Mouse (Mus musculus) cerebellum, postnatal 36 days (tissue): ENCODE results near the gene Taar7d.
"Not testable (repeated sequence)": the region's sequence is repeated elsewhere in the genome, so short reads cannot be mapped to it uniquely, and the experiment has no call there.

ENCODE experiments used
- DNase-seq, 2 experiments: peaks; one replicate each; pipeline ENCODE4 v3.0.0; 2021 to 2022; ENCODE audit warnings: mixed read lengths in 2 of 2

Taar7d gene

DNA sequence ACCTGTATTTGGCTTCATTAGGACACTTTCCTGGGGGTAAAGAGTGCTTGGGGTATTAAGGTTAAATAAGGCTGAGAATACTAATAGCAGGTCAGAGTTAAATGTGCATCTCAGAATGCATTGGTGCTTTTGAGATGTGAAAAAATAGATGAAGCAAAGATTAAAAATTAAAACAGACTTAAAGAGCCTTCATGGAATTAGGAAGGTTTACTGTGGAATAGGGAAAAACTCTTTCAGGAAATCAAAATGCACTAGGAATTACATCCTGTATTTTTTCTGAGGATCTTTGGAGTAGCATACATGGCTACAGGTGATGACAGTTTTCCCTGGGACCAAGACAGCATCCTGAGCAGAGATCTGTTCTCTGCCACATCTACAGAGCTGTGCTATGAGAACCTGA, at the start of gene Taar7d:
Taar7d (plus strand) TSS at position 301 of the 400 bp plus-strand sequence.
- no peak for DNase-seq

DNA sequence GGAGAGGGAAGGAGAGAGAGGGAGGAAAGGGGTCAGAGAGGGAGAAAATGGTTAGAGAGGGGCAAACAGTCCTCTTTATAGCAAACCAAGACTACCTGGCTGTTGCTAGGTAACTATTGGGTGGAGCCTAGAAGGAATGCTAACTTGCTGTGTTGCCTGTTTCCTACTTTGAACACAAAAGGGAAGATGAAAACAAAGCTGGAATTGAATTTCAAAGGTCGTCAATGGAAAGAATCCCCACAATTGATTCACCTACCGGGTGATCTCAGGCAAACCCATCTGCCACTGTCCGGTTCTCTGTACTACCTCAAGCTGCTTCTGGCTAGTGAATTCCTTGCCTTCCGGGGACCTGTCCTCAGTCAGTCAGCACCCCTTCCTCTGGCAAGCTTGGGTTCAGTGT, 49.1 kb upstream of the Taar7d start:
- no peak for DNase-seq

DNA sequence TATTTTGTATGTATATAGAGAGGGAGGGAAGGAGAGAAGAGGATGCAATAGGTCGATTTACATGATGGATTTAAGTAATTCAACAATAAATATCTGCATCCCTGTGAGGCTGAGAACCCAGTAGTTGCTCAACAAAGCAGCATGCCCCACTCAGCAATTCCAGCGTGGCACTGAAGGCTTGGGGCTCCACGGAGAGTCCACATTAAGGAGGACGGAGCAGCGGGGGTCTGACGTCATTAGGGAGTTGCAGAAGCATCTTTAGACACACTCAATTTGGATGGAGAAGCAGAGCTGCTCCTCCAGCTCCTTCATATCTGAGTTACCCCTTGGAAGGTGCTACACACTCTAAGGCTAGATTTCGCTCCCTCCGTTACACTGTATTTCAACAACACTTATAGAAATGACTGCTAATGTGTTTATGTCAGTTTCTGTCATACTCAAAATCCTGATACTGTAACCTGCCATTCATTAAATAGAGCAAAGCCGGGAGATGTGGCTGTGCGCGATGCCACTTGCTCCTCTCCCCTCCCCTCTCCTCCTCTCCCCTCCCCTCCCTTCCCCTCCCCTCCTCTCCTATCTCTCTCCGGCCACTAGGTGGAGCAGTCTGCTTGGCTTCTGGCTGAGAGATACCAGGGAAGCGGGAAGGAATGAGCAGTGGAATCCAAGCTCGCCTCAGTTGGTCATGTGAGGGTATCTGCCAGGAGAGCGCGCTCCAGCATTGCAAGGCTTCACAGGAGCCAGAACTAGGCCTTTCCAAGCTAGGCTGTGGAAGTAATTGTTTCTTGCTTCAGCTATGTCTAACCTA, 47.9 kb upstream of the Taar7d start:
- peak; percentile 62 to 63 for DNase-seq

DNA sequence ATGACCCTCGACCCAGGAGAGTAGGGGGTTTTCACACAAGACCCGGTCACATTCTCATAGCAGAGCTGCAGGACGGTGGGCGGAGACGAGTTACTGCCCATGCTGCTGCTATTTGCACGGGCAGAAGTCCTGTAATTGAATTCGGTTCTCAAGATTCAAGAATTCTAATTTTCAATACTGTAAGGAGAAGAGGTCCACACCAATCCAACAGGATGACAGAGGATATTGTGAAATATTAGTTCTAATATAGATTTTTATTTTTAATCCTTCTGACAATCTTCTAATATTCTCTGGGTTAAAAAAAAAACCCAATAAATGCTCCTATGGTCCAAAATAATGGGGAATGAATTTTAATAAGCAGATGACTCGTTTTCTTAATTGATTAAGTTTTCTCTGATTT, 41.5 kb upstream of the Taar7d start, which contains the start of gene Taar6:
Taar6 (minus strand) TSS at position 101 of the 400 bp plus-strand sequence.
- no peak for DNase-seq

DNA sequence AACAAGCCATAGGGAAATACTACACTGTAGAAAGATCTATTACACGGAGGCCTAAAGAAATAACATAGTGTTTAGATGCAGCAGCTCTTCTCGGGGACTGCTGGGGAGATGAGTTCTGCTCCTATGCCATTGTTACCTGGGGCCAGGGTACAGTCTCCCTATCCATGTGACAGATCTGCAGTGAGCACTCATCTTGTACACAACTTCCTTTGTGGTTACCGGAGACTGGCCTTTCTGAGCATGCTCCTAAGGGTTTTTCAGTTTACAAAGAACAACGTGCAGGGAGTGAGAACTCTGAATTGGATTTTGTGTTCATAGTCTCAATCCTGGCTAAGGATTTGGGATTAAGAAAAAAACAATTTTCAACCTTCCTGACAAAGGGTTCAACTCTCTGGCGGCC, 40.6 kb upstream of the Taar7d start:
- DNase-seq, result no peak

DNA sequence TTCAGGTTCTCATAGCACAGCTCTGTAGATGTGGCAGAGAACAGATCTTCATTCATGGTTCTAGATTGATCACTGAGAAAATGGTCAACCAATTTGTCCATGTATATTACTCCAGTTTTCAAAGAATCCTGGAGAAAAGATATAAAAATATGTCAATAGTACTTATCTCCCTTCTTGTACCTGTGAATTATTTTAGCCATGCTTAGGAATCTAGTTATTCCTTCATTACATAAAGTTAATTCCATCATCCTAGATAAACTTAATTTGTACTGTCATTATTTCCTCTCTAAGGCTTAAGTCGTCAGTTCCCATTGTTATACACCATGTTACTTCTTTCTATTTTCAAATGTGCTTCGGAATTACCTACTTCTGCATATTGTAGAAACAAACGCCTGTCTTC, 33.6 kb upstream of the Taar7d start, which contains the start of gene Taar7a:
Taar7a (minus strand) TSS at position 101 of the 400 bp plus-strand sequence.
- no peak for DNase-seq

DNA sequence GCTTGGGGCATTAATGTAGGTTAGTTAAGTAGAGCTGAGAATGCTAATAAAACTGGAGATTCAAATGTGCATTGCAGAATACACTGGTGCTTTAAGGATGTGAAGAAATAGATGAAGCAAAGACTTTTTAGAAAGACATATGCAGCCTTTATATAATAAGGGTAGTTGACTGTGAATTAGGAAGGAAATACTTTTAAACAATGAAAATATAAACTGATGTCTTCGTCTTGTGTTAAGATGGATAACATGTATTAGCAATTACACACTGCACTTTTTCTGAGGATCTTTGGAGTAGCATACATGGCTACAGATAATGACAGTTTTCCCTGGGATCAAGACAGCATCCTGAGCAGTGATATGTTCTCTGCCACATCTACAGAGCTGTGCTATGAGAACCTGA, 27.4 kb upstream of the Taar7d start, which contains the start of gene Taar7b:
Taar7b (plus strand) TSS at position 301 of the 400 bp plus-strand sequence.
- DNase-seq, result no peak

DNA sequence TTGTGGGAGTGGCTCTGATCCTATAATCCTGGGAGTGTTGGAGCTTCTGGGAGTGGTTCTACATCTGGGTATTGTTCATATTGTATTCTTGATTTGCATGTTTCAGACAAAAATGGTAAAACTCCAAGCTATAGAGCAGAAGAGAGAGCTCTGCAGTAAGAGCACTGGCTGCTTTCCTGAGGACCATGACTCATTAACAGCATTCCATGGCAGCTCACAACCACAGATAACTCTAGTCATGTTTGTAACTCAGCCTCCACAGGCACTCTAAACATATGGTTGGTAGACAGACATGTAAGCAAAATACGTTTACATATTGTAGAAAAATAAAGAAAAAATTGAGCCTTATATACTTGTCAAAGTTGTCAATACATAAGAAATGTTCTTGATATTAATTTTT, 20.6 kb upstream of the Taar7d start:
- DNase-seq, result no peak

DNA sequence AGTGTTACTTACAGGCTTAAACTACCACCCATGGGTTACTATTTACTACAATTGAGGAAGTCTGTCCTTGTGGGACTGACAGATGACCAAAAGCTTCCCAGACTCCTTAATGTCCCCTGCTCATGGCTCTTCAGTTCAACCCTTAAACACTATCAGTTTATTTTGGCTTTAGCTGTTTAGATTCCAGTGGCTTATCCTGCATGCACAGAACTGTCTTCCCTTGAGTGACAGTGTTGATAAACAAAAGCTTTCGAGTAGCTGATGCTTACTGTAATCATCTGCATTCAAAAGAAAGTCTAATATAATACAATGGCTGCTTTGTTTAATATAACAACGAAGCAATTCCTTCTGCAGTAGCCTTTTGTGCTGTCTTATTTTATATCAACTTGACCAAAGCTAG, 20.0 kb upstream of the Taar7d start:
- DNase-seq, result no peak

DNA sequence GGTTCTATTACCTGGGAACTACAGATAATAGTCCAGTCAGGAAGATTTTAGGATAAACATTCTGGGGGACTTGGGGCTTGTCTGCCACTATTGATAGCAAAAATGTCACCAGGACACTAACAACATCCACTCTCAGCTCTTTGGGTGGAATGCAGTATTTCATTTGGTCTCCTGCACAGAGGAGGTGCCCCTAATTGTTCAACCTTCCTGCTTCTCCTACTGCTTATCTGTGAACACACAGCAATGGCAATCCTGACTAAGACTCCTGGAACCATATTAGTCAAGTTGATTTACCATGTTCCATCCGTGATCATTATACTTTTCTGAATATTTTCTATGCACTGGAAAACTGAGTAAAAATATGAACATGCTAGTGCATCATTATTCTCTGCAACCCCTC, 18.9 kb upstream of the Taar7d start:
- no peak for DNase-seq

DNA sequence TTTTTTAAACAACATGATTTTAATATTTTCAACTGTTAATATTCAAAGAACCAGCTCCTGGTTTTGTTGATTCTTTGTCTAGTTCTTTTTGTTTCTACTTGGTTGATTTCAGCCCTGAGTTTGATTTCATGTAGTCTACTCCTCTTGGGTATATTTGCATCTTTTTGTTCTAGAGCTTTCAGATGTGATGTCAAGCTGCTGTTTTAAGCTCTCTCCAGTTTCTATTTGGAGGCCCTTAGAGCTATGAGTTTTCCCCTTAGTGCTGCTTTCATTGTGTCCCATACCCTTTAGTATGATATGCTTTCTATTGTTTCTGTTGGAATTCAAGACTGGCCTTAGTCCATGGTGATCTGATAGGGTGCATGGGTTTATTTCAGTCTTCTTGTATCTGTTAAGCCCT, 4.3 kb downstream of the Taar7d start:
- DNase-seq, result no peak

DNA sequence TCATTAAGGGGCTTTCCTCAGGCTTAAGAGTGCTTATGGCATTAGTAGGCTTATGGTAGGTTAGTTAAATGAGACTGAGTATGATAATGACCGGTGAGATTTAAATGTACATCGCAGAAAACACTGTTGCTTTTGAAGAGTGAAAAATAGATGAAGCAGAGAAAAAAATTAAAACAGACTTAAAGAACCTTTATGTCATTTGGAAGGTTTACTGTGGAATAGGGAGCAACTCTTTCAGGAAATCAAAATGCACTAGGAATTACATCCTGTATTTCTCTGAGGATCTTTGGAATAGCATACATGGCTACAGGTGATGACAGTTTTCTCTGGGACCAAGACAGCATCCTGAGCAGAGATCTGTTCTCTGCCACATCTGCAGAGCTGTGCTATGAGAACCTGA, 10.3 kb downstream of the Taar7d start, which contains the start of gene Taar7e:
Taar7e (plus strand) TSS at position 301 of the 400 bp plus-strand sequence.
- DNase-seq, result no peak

DNA sequence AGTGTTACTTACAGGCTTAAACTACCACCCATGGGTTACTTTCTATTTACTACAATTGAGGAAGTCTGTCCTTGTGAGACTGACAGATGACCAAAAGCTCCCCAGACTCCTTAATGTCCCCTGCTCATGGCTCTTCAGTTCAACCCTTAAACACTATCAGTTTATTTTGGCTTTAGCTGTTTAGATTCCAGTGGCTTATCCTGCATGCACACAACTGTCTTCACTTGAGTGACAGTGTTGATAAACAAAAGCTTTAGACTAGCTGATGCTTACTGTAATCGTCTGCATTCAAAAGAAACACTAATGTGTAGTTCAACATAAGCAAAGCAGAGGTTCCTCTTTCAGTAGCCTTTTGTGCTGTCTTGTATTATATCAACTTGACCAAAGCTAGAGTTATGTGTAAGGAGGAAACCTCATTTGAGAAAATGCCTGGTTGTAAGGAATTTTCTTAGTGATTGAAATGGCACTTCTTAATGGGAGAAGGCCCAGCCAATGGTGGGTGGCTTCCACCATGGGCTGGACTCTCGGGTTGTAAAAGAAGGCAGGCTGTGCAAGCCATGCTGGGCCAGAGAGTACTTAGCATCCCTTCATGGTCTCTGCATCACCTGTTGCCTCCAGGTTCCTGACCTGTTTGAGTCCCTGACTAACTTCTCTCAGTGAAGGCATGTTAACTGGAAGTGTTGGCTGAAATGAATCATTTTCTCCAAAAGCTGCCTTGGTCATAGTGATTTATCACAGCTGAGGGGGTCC, 13.3 kb downstream of the Taar7d start:
- no peak for DNase-seq

DNA sequence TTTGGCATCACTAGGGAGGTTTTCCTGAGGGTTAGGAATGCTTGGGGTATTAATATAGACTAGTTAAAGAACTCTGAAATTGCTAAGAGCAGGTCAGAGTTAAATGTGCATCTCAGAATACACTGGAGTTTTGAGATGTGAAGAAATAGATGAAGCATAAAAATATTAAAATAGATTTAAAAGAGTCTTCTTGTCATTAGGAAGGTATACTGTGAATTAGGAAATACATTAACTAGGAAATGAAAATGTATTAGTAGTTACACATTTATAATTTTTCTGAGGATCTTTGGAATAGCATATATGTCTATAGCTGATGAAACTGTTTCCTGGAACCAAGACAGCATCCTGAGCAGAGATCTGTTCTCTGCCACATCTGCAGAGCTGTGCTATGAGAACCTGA, 22.2 kb downstream of the Taar7d start, which contains the start of gene Taar7f:
Taar7f (plus strand) TSS at position 301 of the 400 bp plus-strand sequence.
- no peak for DNase-seq

DNA sequence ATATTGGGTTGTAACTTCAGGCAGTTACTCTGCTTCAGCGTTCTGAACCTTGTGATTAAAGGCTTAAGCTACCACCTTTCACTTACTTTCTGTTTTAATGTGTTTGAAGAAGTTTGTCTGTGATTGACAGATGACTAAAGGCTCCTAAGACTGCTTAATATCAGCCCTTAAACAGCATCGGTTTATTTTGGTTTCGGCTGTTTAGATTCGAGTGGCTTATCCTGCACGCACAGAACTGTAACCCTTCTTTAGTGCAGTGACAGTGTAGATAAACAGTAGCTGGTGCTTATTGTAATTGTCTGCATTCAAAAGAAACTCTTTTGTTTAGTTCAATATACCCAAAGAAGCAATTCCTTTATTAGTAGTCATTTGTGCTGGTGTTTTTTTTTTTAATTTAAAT, 25.0 kb downstream of the Taar7d start:
- no peak for DNase-seq

DNA sequence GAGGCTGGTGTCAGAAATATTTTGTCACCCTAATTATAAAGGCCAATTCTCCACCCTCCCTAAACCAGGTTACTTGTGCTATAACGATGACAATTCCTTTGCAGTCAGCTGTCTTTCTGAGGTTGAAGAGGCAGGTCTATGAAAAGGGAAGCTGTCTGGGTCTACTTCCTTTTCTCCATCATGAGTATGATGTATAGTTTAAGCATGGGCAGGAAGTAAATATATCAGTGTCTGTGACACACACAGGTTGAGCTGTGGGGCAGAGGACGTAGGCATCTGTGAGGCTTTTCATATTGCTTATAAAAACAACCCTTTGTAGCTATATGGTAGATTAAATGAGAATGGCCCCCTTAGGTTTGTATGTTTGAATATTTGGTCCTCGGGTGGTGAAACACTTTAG, 32.0 kb downstream of the Taar7d start:
- no peak for DNase-seq

DNA sequence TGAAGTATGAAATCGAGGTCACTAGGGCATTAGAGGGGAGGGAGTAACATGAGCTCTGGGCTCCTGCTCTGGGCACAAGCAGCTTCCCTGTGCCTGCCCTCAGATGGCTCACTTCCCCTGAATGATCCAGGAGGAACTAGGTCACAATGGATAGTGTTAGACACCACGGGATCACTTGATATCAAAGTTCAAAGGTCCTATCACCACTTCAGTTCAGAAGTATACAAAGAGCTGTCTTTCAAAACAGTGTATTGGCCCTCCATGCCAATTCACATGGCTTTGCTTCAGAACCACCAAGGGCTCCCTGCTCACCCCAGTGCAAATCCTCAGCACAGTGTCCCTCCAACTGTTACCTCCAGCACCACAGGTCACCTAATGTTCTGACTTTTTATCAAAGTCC, 47.7 kb downstream of the Taar7d start:
- not testable (repeated sequence) for DNase-seq

DNA sequence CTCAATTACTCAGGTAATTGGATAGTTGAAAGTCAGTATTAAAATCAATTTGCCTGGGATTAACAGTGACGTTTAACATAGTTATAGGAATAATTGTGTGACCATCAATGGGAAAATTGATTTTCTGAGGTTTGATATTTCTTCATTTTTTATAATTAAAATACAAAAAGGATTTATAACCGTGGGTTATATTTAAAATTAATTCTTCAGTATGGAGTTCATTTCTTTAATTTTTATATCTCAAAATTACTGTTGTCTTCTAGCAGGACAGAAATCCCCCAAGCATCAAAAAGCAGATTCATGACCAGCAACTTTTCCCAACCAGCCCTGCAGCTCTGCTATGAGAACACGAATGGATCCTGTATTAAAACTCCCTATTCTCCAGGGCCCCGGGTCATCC, 49.2 kb downstream of the Taar7d start, which contains the start of gene Taar8a:
Taar8a (plus strand) TSS at position 301 of the 400 bp plus-strand sequence.
- DNase-seq, result not testable (repeated sequence)
